15 mouse cellular contexts compared by ENCODE assay signal in the genomic region with DNA sequence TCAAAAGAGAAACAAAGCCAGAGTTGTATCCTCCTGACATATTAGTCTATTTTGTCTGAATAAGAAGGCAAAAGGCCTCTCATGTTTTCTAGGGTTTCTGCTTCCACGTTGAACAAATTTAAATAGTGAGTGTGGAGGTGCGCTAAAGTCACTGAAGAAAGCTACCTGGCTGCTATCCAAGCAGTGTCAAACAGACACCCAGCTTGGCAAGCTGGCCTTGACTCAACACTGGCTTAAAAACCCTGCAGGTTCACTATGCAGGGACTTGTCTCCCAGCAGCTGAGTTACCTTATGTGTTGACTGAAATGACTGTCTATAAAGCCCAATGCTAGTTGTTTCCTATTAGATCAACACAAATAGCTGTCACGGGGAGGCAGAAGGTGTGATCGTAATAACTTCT.
"Had no signal": no experiment of that assay in that cellular context is flagged by ENCODE, and none has a peak within 500 bp of the region (broad histone marks: within the 10 kb centered on the region; RNA-seq: fewer than 3 reads in every experiment).

No protein-coding gene starts in this region.

- H3K9me3 ChIP-seq: limb, embryonic 13.5 days; liver, embryonic 15.5 days; midbrain, embryonic 10.5 days; midbrain, embryonic 15.5 days; neural tube, embryonic 12.5 days had no signal

- H3K4me2 ChIP-seq: limb, embryonic 13.5 days; liver, embryonic 11.5 days; liver, embryonic 15.5 days; lung, embryonic 14.5 days; midbrain, embryonic 15.5 days; neural tube, embryonic 12.5 days had no signal

- H3K27me3 ChIP-seq: limb, embryonic 13.5 days; liver, embryonic 15.5 days; midbrain, embryonic 15.5 days; neural tube, embryonic 12.5 days had no signal

- DNase-seq: kidney, postnatal 36 days; layer of hippocampus, adult 9-11 months; layer of hippocampus, postnatal 36 days; left cerebral cortex, postnatal 4 days; lung, embryonic 14.5 days; lung, postnatal 10 days; lung, postnatal 4 days; thymus, postnatal 4 days had no signal

- H3K36me3 ChIP-seq: limb, embryonic 13.5 days; liver, embryonic 15.5 days; midbrain, embryonic 10.5 days; midbrain, embryonic 15.5 days; neural tube, embryonic 12.5 days had no signal

- ATAC-seq: midbrain, embryonic 15.5 days had no signal

- H3K4me3 ChIP-seq: limb, embryonic 13.5 days; liver, embryonic 15.5 days; midbrain, embryonic 10.5 days; midbrain, embryonic 15.5 days; neural tube, embryonic 12.5 days had no signal

- H3K4me1 ChIP-seq: limb, embryonic 13.5 days; liver, embryonic 15.5 days; midbrain, embryonic 10.5 days; midbrain, embryonic 15.5 days; neural tube, embryonic 12.5 days had no signal

- H3K27ac ChIP-seq: limb, embryonic 13.5 days; liver, embryonic 15.5 days; midbrain, embryonic 10.5 days; midbrain, embryonic 15.5 days; neural tube, embryonic 12.5 days; stomach, postnatal 0 days had no signal

- H3K9ac ChIP-seq: limb, embryonic 13.5 days; liver, embryonic 15.5 days; lung, embryonic 14.5 days; midbrain, embryonic 15.5 days; neural tube, embryonic 12.5 days had no signal
